Mouse (Mus musculus): ENCODE results near the gene Klb. TPM values are rescaled to one million over a fixed set of nuclear protein-coding genes. Genes with fewer than 3 reads are reported as not detected.
A peak's percentile ranks its signal among the peaks of the same experiment; 100 is the strongest.

The Klb gene
- total RNA-seq, 2 experiments from 2014 or later = not detected

DNA sequence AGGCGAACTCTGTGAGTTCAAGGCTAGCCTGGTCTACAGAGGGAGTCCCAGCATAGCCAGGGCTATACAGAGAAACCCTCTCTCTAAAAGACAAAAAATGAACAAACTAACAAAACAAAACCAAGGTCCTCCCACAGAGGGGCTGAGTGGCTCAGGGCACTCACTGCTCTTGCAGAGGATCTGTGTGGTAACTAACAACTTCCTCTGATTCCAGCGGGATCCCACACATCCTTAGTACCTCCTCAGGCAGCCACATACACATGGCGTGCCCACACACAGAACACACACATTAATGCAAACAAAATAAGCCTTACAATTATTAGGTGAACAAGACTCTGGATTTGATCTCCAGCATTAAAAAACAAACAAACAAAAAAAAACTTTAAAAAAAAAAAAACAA, 9.7 kb downstream of the Klb start:
- no peak for ATAC-seq (replicated peaks; ENCODE audit: low FRiP score, low TSS enrichment, poor library complexity, severe bottlenecking)

DNA sequence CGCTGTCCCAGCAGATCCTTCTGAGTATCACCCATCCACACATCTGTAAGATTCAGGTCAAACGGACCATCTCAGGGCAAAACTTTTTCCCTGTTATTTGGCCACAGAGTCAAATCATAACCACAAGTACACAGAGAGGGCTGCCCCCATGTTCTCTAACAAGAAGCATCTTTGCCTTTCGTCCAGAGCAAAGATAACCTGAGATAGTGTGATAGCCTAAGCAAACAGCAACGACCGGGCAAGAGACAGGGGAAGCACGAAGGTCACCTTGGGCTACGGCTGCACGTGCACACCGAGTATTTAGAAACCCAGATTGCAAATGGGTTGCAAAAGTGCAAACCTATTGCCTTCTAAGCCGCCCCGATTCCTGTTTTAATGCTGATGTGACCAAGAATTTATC, 19.7 kb downstream of the Klb start:
- no peak for ATAC-seq (replicated peaks; ENCODE audit: low FRiP score, low TSS enrichment, poor library complexity, severe bottlenecking)

DNA sequence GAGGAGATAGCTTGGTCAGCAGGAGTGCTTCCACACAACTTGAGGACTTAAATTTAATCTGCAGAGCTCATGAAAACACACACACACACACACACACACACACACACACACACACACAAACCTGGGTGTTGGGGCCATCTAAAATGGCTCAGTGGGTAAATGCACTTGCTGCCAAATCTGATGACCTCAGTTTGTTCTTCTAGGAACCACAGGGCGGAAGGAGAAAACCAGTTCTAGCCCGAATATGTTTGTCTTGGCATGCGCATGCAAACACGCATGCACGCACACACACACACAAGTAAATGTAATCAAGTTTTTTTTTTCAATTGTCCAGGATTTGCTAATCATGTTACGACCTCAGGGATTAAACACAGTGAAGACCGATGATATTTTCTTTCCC, 23.4 kb downstream of the Klb start:
- ATAC-seq (replicated peaks; ENCODE audit: low FRiP score, low TSS enrichment, poor library complexity, severe bottlenecking) = no peak

DNA sequence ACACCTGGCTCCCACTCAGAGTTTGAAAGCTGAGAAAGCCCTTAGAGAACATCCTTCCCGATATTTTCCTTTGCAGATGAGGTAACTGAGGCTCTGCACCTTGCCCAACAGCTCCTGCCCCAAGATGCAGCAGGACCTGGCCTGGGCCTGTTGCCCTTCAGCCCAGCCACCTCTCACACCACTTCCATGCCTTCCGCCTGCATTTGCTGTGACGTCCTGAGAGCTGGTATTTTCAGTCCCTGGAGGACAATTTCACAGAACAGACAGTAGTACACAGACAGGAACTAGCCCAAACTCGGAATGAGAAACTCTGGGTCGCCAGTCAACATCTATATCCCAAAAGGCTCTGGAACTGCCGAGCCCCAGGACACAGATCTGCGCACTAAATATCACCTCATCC, 26.6 kb downstream of the Klb start:
- no peak for ATAC-seq (replicated peaks; ENCODE audit: low FRiP score, low TSS enrichment, poor library complexity, severe bottlenecking)

DNA sequence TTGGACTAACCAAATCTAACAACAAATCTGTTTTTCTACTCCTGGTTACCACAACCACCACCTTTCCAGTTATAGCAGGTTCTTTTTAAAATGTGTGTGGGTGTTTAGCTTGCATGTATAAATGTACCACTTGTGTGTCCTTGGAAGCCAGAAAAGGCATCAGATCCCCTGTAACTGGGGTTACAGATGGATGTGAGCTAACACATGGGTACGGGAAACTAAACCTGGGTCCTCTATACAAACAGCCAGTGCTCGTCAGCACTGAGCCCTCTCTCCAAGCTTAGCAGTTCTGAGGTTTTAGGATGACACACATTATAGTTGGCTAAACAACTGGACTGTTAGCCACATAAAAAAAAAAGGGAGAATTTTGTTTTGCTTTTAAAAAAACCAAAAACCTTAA, 37.6 kb downstream of the Klb start:
- no peak for ATAC-seq (replicated peaks; ENCODE audit: low FRiP score, low TSS enrichment, poor library complexity, severe bottlenecking)

DNA sequence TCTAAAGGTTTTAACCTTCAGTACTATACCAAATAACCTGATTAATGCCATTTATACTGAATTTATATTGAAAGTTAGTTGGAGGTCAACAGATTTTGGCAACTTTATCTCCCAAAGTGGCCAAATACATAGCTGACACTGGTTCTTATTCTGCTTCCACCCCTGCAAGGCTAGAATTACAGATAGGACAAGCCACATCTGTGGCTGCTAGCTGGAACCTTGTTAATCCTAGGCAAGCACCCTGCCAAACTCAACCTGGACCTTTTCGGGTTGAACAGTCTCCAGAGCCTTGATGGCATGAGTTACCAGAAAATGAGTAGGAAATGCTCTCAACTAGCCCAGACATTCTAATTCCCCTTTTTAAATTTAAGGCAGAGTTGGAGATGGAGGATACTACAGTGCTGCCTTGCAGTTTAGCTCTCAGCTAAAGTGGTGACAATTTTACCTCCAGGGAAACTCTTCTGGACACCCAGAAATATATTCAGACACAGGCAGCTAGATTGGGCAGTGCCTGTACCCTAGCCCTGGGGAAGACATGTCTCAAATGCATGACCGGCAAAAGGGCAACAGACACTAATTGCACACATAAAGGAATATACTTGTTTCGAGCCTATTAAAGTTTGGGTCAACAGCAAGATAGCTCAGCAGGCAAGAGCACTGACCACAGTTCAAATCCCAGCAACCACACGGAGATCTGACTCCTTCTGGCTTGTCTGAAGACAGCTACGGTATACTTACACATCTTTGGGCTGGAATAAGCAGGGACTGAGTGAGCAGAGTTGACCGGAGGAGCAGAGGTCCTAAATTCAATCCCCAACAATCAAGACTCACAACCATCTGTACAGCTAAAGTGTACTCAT, 39.1 kb downstream of the Klb start:
- ATAC-seq (replicated peaks; ENCODE audit: low FRiP score, low TSS enrichment, poor library complexity, severe bottlenecking) = no peak

DNA sequence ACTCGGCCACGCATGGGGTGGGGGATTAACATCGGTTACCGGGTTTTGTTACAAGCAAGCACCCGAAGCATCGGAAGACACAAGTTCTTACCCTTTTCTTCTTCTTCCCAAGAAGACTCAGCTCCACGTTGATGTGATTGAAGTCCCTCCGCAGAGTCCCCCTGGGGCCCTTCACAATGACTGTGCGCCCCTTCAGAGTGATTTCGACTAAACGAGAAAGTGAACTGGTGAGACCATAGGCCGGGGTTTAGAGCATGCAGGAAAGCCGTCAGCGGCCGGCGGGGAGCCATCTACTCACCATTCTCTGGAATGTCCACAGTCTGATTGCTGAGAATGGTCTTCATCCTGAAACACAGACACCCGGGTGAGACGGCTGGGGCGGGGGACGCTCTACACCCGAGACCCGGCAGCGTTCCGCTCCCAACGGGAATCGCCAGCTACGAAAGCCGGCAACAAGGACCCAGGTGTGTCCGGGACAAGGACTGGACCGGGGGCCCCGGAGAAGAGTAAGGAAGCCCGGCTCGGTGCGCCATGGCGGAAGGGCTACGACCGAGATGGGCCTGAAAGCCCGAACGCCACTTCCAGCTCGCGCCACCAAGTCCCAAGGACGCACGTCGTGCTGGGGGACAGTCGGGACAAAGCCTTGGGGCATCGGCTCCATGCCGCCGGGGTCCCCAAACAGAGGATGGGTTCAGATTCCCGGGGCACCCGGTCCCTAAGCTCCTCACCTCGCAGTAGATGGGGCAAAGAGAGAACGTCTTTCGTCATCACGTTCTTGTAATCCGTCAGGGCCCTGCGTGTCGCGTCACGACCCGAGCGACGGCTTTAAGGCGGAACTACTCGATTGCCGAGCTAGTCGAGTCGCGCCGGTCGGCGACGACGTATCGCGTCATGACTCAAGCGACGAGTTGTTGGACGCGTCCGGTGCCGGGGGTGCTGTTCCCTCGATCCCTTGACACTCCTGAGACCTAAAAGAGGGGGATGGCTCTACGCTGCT, 42.8 kb downstream of the Klb start, which contains the start of the genes Rpl9 and Lias:
Rpl9 (minus strand) TSS at position 797 of the 997 bp plus-strand sequence.
Lias (plus strand) TSS at position 850 of the 997 bp plus-strand sequence.
- ATAC-seq (replicated peaks; ENCODE audit: low FRiP score, low TSS enrichment, poor library complexity, severe bottlenecking) = peak; percentile 92

DNA sequence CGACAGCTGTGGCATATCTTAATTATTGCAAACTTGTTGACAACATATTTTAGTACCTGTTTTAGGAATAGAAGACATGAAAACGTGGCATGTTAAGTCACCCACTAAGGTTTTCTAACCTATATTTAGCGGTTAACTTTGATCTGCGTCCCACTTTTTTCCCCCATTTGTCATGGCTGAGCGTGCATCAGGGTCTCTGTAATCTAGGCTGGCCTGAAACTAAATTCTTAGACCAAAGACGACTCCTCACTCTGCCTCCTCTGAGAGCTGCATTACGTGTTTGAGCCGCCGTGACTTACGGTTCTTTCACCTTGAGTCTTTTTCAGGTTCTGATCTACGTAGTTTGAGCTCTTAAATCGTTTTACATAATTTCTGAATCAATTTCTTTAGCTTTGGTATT, 43.6 kb downstream of the Klb start:
- ATAC-seq (replicated peaks; ENCODE audit: low FRiP score, low TSS enrichment, poor library complexity, severe bottlenecking) = no peak

DNA sequence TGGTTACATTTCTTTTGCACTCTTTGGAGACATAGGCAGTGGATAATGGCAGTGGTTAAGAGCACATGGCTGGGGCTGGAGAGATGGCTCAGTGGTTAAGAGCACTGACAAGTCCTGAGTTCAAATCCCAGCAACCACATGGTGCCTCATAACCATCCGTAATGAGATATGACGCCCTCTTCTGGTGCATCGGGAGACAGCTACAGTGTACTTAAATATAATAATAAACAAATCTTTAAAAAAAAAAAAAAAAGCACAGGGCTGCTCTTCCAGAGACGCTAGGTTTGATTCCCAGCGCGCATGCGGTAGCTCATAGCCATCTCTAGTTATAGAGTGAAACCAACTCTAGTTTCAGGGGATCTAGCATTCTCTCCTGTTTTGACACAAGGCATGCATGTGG, 46.3 kb downstream of the Klb start:
- ATAC-seq (replicated peaks; ENCODE audit: low FRiP score, low TSS enrichment, poor library complexity, severe bottlenecking) = no peak

DNA sequence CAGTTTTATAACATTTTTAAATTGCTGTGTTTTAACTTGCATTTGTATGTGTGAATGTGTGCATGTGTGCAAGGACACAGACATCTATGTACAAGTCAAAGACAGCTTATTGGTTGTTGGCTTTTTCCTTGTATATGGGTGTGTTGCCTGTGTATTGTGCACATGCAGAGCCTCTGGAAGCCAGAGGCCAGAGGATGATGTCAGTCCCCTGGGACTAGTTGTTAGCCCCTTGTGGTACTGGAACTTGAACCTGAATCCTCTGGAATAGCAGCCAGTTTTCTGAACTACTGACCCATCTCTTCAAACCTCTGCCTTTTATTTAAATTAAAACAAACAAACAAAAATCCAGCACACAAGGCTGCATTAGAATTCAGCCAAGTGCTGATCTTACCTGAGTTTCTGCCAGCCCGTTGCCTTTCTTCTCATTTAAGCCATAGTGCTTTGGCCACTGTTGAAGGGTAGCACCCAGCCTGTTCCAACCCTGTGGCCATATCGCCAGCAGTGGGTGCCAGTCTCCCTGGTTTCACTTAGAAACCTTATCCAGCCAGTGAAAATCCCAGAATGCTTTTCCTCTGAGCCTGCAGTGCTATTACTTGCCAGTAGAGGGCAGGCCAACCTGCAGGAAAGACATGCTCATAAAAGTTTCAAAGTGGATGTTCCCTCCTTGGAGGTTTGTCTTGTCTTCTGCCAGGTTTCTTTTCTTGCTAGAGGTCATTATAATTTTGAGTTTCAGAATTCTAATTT, 53.3 kb downstream of the Klb start:
- peak; percentile 94 for ATAC-seq (replicated peaks; ENCODE audit: low FRiP score, low TSS enrichment, poor library complexity, severe bottlenecking)

DNA sequence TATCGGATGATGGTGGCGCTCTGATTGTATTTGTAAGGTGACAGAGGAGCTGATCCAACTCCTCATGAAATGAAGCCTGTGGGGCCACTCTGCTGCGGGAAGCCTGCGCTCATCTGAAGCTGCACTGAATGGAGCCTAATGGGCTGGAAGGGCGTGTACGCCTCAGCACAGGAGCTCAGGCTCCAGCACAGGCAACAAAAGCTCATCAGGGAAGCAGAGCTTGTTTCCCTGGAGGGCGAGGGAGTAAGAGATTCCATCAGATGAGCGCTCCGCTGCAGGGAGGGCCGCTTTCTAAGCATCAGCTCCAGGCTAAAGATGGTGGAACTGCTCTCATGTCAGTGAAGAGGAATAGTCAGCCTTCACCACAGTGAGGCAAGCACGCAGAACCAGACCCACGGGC, 59.9 kb downstream of the Klb start:
- ATAC-seq (replicated peaks; ENCODE audit: low FRiP score, low TSS enrichment, poor library complexity, severe bottlenecking) = no peak

DNA sequence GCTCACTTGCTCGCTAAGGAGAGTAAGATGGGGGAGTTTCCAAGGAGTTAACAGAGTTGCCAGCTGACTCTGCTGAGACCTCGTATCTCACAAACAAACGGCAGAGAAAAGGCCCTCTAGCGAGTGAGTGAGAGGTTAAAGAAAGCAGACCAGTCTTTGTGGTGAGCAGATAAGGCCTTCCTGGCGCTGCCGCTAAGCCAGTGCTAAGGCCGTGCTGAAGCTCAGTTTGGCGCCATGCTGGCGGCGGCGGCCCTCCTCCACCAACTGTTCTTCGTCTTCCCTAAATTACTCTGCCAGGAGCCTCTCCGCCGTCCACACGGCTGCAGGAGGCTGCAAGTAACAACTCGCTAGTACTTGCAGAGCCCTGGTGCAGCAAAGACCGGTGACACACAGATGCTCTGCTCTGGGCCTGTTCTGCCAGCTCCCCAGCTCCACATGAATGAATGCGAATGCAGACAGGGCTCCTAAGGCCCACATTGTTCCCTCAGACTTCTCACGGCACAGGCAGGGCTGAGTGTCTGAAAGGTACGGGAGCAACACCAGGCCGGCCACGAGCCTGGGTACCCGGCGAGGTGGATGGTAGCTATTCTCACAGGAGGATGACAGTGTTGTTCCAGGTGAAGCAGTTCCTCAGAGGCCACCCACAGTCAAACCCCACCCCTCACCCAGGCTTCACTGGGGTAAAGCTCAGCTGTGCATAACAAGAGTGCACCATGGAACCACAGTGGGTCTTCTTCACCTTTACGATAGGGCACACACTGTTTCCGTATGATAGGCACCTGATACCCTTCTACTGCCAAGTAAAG, 67.7 kb downstream of the Klb start:
- peak; percentile 98 for ATAC-seq (replicated peaks; ENCODE audit: low FRiP score, low TSS enrichment, poor library complexity, severe bottlenecking)

DNA sequence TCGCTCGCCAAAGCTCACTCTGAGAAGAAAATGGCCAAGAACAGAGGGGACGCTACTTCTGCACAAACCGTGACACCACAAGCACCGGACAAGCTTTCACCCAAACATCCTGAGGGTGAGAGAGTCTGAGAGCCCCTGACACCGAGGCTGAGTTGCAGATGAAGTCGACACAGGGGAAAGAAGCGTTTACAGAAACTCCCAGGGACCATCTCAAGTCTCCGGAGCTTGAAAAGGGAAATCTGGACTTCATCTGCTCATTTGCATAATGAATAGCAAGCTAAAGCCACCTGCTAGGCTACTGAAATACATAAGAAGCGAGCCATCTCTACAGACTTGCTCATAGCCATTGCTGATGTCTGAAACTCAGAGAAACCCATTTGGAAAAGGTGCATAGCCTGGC, 71.0 kb downstream of the Klb start:
- ATAC-seq (replicated peaks; ENCODE audit: low FRiP score, low TSS enrichment, poor library complexity, severe bottlenecking) = no peak

DNA sequence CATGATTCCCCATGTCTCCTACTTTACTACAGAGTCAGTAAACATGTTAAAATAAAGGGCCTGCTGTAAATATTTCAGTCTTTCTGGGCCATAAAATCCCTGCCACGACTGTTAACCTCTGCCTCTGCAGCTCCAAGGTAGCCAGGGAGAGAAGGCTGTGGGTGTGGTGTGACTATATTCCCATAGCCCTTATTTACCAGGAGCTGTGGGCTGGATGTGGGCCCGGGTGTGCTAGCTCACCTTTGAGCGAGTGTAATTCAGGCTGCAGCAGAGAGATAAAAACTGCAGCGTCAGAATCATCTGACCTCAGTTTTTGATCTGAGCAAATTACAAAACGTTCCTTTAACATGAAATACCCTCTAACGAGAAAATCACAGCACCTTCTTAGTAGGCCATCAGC, 72.7 kb downstream of the Klb start:
- ATAC-seq (replicated peaks; ENCODE audit: low FRiP score, low TSS enrichment, poor library complexity, severe bottlenecking) = peak; percentile 48; the same call in 1 of the 2 replicates

DNA sequence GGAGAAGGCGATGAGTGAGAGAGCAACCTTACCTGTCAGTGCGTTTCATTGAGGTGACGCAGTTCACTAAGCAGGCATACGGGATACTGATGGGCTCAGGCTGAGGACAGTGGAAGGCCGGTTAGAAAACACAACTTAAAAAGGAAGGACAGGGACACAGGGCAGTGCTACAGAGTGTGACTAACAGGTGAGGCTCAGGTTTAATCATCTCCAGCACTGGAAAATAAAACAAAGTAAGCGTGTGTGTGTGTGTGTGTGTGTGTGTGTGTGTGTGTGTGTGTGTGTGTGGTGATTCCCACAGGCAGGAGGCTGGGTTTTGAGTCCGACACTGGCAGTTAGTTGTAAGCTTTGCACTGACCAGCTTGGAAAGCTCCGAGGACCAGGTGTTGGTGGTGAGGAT, 74.7 kb downstream of the Klb start:
- no peak for ATAC-seq (replicated peaks; ENCODE audit: low FRiP score, low TSS enrichment, poor library complexity, severe bottlenecking)

DNA sequence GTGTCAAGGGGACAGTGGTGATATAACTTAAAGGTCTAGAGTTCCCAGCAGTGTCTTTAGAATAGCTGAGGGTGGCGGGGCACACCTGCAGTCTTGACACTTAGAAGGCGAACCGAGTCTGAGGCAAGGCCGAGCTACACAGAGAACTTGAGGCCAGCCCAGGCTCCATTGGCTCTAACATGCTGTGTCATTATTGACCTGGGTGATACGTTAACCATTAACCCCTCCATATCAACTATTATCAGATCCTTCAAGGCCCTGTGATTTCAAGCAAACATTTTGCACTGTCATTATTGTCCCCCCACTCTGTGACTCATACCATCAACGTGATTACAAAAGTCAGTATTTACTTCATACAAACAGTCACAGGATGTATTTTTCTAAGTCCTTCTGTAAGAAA, 76.1 kb downstream of the Klb start:
- no peak for ATAC-seq (replicated peaks; ENCODE audit: low FRiP score, low TSS enrichment, poor library complexity, severe bottlenecking)

DNA sequence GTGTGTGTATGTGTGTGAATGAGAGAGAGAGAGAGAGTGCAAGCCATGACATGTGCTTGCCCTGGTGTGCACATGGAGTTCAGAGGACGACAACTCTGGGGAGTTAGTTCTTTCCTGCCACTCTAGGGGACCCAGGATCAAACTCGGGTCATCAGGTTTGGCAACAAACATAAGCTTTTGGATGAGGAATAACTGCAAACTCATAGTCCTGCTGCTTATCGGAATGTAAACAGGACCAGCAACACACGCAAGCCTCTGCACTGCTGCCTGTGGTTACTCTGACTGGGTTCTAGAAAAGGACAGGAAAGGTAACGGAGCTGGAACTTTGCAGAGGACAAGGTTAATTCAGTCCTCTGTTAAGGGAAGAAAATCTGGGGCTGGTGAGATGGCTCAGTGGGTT, 77.1 kb downstream of the Klb start:
- ATAC-seq (replicated peaks; ENCODE audit: low FRiP score, low TSS enrichment, poor library complexity, severe bottlenecking) = no peak

DNA sequence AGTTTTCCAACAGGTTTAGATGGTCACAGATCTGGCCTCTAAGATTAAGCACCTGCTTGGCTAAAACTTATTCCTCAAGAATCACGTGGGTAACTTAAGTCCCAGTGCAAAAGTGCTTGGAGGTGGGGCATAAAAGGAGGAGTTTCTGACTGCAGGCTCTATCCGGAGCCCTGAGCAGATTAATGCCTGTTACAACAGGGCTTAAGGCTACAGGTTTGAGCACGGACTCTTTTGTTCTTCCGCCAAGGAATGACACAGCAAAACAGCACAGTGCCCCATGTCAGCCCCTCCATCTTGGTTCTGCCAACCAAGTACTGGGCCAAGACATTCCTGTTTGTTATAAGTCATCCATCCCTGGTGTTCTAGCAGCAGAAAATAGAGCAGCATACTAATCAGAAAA, 80.2 kb downstream of the Klb start:
- ATAC-seq (replicated peaks; ENCODE audit: low FRiP score, low TSS enrichment, poor library complexity, severe bottlenecking) = no peak

DNA sequence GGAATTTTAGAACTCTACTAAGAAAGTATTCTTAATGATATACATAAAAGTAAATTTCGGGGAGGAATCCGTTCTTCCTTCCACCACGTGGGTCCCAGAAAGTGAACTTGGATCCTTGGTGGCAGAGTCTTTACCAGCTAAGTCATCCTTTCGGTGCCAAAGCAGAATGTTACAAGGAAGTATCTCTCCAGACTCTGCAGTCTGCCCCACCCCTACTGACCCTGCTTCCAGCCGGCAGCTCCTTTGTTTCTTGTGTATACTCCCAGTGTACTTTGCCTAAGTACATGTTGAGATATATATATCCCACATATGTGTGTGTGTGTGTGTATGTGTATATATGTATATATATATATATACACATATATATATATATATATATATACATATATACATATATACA, 81.3 kb downstream of the Klb start:
- ATAC-seq (replicated peaks; ENCODE audit: low FRiP score, low TSS enrichment, poor library complexity, severe bottlenecking) = no peak

Measured in megakaryocyte-erythroid progenitor cell, adult 5-6 weeks (primary cell).